Mouse (Mus musculus) macrophage (primary cell): ENCODE measurements around the gene Ncdn. TPM values are rescaled to one million over a fixed set of nuclear protein-coding genes. Genes with fewer than 3 reads are reported as not detected.

Experiments
- H3K27ac ChIP-seq: fragments of 350-480 bp; formaldehyde crosslinking; 2 replicates; pipeline ENCODE4 v1.9.0; 2021
- H3K36me3 ChIP-seq: fragments of 350-480 bp; formaldehyde crosslinking; 2 replicates; pipeline ENCODE4 v1.9.0; 2021; ENCODE audit errors: inconsistent target
- H3K4me3 ChIP-seq: fragments of 350-480 bp; formaldehyde crosslinking; 2 replicates; pipeline ENCODE4 v1.9.0; 2021; ENCODE audit errors: inconsistent target
- H3K79me2 ChIP-seq: fragments of 350-480 bp; formaldehyde crosslinking; 2 replicates; pipeline ENCODE4 v1.9.0; 2021; ENCODE audit errors: inconsistent target
- WGBS: methylation state at CpG from one replicate; pipeline ENCODE4 v1.1.7; 2026; ENCODE audit warnings: inconsistent platforms; ENCODE audit not compliant: missing documents; 5-methylcytosine and 5-hydroxymethylcytosine counted together
- polyA plus RNA-seq: library from polyadenylated mRNA; stranded (reverse); fragments of 250-400 nt; gene quantifications from 3 replicates; pipeline ENCODE4 v1.2.4, GENCODE M21; 2018; ENCODE audit warnings: inconsistent platforms

Gene Ncdn
- polyA plus RNA-seq, 1 experiment from 2014 or later, result 9.4 TPM

DNA sequence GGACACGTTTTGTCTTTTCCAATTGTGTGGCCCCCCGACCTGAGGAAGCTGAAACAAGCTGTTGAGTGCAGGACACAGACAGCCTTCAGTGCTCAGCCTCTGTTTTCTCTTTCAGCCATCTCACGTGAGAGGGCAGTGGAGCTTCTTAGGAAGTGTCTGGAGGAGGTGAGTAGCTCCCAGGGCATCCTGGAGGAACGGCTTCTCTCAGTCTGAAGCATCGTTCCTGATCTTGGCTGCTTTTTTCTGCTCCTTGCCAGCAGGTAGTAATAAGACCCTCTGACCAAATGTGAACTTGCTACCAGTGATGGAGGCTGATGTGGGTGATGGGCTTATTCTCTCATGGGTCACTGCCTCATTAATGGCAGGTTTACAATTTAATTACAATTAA lies 45.8 kb downstream of the Ncdn start:
- no peaks in the 10 kb centered on the region; the same call in 1 of the 2 replicates for H3K79me2 ChIP-seq

DNA sequence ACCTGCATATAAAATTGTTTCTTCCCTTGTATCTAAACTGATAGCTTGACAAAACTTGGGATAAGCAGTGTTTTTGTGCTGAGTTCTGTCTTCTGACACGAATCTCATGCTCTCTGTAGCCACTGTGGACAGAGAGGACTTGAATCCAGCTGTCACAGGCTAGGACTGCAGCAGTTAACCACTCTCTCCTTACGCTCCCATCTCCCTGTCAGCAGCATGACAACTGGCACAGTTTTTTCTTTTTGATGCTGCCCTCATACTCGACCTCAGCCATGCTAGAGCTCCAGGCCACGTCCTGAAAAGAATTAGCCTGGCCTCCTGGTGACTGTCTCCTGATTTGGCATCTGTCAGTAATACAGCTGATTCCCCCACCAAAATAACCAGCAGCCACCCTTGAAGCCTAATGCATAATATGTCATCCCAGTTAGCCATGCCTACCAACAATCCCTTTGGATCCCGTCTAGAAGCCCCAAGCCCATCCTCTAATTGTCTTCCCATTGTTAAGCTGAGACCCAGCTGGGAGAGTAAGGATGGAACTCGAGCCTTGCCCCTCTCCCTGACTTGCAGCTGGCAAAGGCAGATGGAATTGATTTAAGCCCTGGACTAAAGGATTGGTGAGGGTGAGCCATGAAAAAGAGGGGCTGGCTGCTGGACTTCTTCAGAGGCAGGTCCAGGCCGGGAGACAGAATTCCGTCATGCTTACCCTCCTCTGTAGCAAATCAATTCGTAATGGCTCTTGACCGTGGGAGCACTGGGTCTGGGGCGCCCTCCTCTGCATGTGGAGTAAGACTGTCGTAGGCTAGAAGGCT lies 46.4 kb downstream of the Ncdn start:
- no peaks in the 10 kb centered on the region; the same call in 1 of the 2 replicates for H3K79me2 ChIP-seq
- no peak overlapping the region for H3K27ac ChIP-seq
- no peak overlapping the region for H3K4me3 ChIP-seq
- WGBS, result 92% methylated on average over 12 of the region's 12 CpGs
- H3K36me3 ChIP-seq, result peaks cover 56% of the 10 kb centered on the region

More for the DNA sequence above, 45.8 kb downstream of the Ncdn start:
- H3K4me3 ChIP-seq, result no peak overlapping the region
- 92% methylated on average over 5 of the region's 5 CpGs for WGBS
- peaks cover 60% of the 10 kb centered on the region for H3K36me3 ChIP-seq
- H3K27ac ChIP-seq, result no peak overlapping the region

DNA sequence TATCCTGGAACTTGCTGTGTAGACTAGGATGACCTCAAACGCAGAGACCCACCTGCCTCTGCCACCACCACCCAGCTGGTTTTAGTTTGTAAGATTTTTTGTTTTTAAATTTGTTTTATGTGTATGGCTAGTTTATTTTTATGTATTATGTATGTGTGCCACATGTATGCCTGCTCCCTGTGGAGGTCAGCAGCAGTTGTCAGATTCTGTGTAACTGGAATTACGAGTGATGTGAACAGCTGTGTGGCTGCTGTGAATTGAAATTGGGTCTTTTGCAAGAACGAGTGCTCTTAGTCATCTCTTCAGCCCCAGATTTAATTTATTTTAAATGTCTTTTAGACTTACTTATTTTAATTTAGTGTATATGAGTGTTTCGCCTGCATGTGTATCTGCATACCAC lies 56.3 kb downstream of the Ncdn start:
- WGBS, result 95% methylated on average over 4 of the region's 4 CpGs
- no peak overlapping the region for H3K27ac ChIP-seq
- peaks cover 79% of the 10 kb centered on the region; the same call in 1 of the 2 replicates for H3K79me2 ChIP-seq
- peaks cover 21% of the 10 kb centered on the region for H3K36me3 ChIP-seq
- H3K4me3 ChIP-seq, result no peak overlapping the region

Other genes starting within 250 kb of the Ncdn start
- gene Ago4, start 220.0 kb downstream of the Ncdn start, polyA plus RNA-seq, result 5.6 to 10.3 TPM (median 6.6 TPM) in 3 replicates
- gene Clspn, start 196.5 kb downstream of the Ncdn start, polyA plus RNA-seq, result 1.1 to 13.8 TPM (median 13.0 TPM) in 3 replicates
- 9.7 to 13.2 TPM (median 11.6 TPM) in 3 replicates for gene 5730409E04Rik, start 143.6 kb downstream of the Ncdn start, polyA plus RNA-seq
- 164 to 241 TPM (median 175 TPM) in 3 replicates for gene Psmb2, start 75.8 kb downstream of the Ncdn start, polyA plus RNA-seq
- gene Tfap2e, start 17.2 kb downstream of the Ncdn start, polyA plus RNA-seq, result not detected in 3 replicates
- 25.7 to 27.5 TPM (median 26.7 TPM) in 3 replicates for gene AU040320, start 106 bp upstream of the Ncdn start, polyA plus RNA-seq
- gene Zmym4, start 214.7 kb upstream of the Ncdn start, polyA plus RNA-seq, result 9.4 to 15.1 TPM (median 14.7 TPM) in 3 replicates